ENCODE assay signal across 10 mouse cellular contexts in the genomic region with DNA sequence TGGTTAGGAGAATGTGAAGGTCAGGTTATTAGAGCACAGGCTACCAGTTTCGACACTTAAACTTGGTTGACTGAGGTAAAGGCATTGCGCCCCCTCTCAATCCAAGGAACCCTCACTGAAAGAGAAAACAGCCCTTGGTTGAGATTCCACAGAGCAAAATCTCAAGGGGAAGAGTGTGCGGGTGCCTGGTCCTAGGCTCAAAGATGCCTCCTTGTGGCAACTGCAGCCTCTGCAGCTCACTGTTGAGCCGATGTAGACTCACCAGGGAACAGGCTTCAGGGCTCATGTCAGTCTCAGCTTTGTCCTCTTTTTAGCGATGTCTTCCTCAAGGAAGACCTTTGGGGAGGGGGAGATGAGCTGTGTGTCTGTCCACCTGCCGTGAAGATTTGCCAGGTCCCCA.
DNase-seq lines count a peak whose midpoint lies in the region; ATAC-seq and TF ChIP-seq lines count a peak whose summit lies in the region.
"Had no signal": no experiment of that assay in that cellular context is flagged by ENCODE, and none has a peak within 500 bp of the region (broad histone marks: within the 10 kb centered on the region; RNA-seq: fewer than 3 reads in every experiment).

No protein-coding gene starts in this region.

- no peak overlapping the region for H3K9ac ChIP-seq in forebrain, embryonic 16.5 days (replicated peaks; ENCODE audit: low read depth, low read length)
- H3K9ac ChIP-seq in hindbrain, postnatal 0 days (replicated peaks; ENCODE audit: low read length), result no peak overlapping the region
- H3K9ac ChIP-seq: embryonic facial prominence, embryonic 13.5 days; neural tube, embryonic 12.5 days had no signal

- peak; percentile 84 for TF ChIP-seq CTCF in hindbrain, postnatal 0 days (IDR thresholded peaks at IDR 0.05; ENCODE audit: low read depth)

- no peaks in the 10 kb centered on the region for H3K9me3 ChIP-seq in forebrain, embryonic 16.5 days (ENCODE audit: control insufficient read depth, low read length)
- H3K9me3 ChIP-seq in hindbrain, postnatal 0 days (ENCODE audit: low read length), result no peaks in the 10 kb centered on the region
- H3K9me3 ChIP-seq: embryonic facial prominence, embryonic 13.5 days; neural tube, embryonic 12.5 days had no signal

- ATAC-seq in forebrain, embryonic 16.5 days, result 0 out of 2 replicates have a peak, but pooled peaks have one; percentile 43
- peak; percentile 62; the same call in 1 of the 2 replicates for ATAC-seq in hindbrain, postnatal 0 days
- peak; percentile 98 for ATAC-seq in megakaryocyte progenitor cell, adult 5-6 weeks (replicated peaks; ENCODE audit: poor library complexity)

- DNase-seq in ovary, postnatal 14 days (ENCODE audit: low spot score), result peak; percentile 58
- DNase-seq in ovary, adult 18-20 months (ENCODE audit: low spot score), result no peak
- DNase-seq in c-Kit-positive CD71-positive TER-119-positive erythroid progenitor cells, embryonic 14.5 days (ENCODE audit: low spot score), result peak; percentile 29
- DNase-seq in hindbrain, postnatal 0 days (ENCODE audit: low spot score), result peak; percentile 78
- peak; percentile 57 to 58 for DNase-seq in layer of hippocampus, postnatal 36 days
- DNase-seq in thymus, adult 18-20 months, result peak; percentile 10 to 29

- H3K36me3 ChIP-seq in forebrain, embryonic 16.5 days (ENCODE audit: control insufficient read depth, insufficient read depth), result no peaks in the 10 kb centered on the region
- no peaks in the 10 kb centered on the region for H3K36me3 ChIP-seq in hindbrain, postnatal 0 days (ENCODE audit: insufficient read depth, low read length)
- H3K36me3 ChIP-seq: embryonic facial prominence, embryonic 13.5 days; neural tube, embryonic 12.5 days had no signal

- no peaks in the 10 kb centered on the region for H3K27me3 ChIP-seq in forebrain, embryonic 16.5 days (replicated peaks; ENCODE audit: control insufficient read depth, insufficient read depth, low read length)
- no peaks in the 10 kb centered on the region for H3K27me3 ChIP-seq in hindbrain, postnatal 0 days (ENCODE audit: insufficient read depth, low read length)
- H3K27me3 ChIP-seq: embryonic facial prominence, embryonic 13.5 days; neural tube, embryonic 12.5 days had no signal

- 39% methylated on average over 6 of the region's 6 CpGs for WGBS in forebrain, embryonic 16.5 days
- WGBS in hindbrain, postnatal 0 days, result 39% methylated on average over 6 of the region's 6 CpGs

- H3K4me2 ChIP-seq in forebrain, embryonic 16.5 days (ENCODE audit: low read length), result no peak overlapping the region
- H3K4me2 ChIP-seq in hindbrain, postnatal 0 days (ENCODE audit: low read depth, low read length), result no peak overlapping the region
- H3K4me2 ChIP-seq: embryonic facial prominence, embryonic 13.5 days; neural tube, embryonic 12.5 days had no signal

- no peak overlapping the region for H3K4me3 ChIP-seq in forebrain, embryonic 16.5 days (replicated peaks; ENCODE audit: low read length)
- no peak overlapping the region for H3K4me3 ChIP-seq in hindbrain, postnatal 0 days (ENCODE audit: low read length)
- H3K4me3 ChIP-seq: embryonic facial prominence, embryonic 13.5 days; neural tube, embryonic 12.5 days had no signal

- H3K4me1 ChIP-seq in forebrain, embryonic 16.5 days (replicated peaks; ENCODE audit: control insufficient read depth, insufficient read depth, low read length), result no peaks in the 10 kb centered on the region
- no peaks in the 10 kb centered on the region for H3K4me1 ChIP-seq in hindbrain, postnatal 0 days (ENCODE audit: insufficient read depth, low read length)
- H3K4me1 ChIP-seq: embryonic facial prominence, embryonic 13.5 days; neural tube, embryonic 12.5 days had no signal

- no peak overlapping the region for H3K27ac ChIP-seq in forebrain, embryonic 16.5 days (ENCODE audit: low read length)
- no peak overlapping the region for H3K27ac ChIP-seq in hindbrain, postnatal 0 days
- H3K27ac ChIP-seq: embryonic facial prominence, embryonic 13.5 days; neural tube, embryonic 12.5 days had no signal

Comparison
In these comparisons a context has a peak if more than half of its experiments do, and no peak if none do; other contexts are left out.
1. ATAC-seq: peak in every context shown above with its lines; median percentile 98 in megakaryocyte progenitor cell, adult 5-6 weeks; 62 in hindbrain, postnatal 0 days; 43 in forebrain, embryonic 16.5 days.